Mouse (Mus musculus) ES-E14 (cell line): ENCODE measurements at regions not wholly inside any gene's neighbourhood (a gene's known extent, or its start where the extent isn't known, plus 50 kb on each side); places are given as distances from the start of the nearest gene placed in this dataset.

Source experiments
- HCFC1 ChIP-seq: IDR thresholded peaks from 2 replicates; pipeline ENCODE4 v1.6.1; 2012; ENCODE audit warnings: low read length, inconsistent platforms, borderline replicate concordance; ENCODE audit not compliant: insufficient read depth
- ZNF384 ChIP-seq: IDR thresholded peaks from 2 replicates; pipeline ENCODE4 v1.6.1; 2012; ENCODE audit warnings: low read depth, low read length, inconsistent platforms

DNA sequence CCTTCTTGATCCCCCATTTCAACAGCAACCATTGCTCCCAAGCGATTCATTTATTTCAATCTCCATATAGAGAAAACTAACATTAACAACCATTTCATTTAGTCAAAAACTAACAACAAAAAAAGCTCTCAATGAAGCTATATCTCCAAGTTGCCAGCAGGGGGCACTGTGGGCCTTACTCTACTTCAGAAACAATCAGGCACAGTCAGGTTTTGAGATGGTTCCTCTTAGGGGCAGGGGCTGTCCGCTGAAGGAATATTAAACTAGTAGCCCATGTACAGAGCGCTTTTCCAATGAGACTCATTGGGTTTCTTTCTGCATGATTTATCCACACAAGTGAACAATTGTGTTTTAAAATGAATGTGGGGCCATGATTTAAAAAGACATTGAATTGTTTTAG is 385.7 kb upstream of the Trpc7 start:
- no peak for TF ChIP-seq HCFC1
- TF ChIP-seq ZNF384 = no peak
